Mouse (Mus musculus): ENCODE measurements around the gene Spindoc.
"Not testable (repeated sequence)": the region's sequence is repeated elsewhere in the genome, so short reads cannot be mapped to it uniquely, and the experiment has no call there.

The Spindoc gene

GRCm38 (mm10) chr19:7398898-7399297 is 16.1 kb upstream of the Spindoc start:
- DNase-seq, result not testable (repeated sequence)

- DNase-seq, result peak; percentile 46
These were observed 14.4 kb upstream of the Spindoc start for GRCm38 (mm10) chr19:7396867-7397826.

GRCm38 (mm10) chr19:7388488-7388887 is 5.7 kb upstream of the Spindoc start:
- DNase-seq, result no peak

DNA sequence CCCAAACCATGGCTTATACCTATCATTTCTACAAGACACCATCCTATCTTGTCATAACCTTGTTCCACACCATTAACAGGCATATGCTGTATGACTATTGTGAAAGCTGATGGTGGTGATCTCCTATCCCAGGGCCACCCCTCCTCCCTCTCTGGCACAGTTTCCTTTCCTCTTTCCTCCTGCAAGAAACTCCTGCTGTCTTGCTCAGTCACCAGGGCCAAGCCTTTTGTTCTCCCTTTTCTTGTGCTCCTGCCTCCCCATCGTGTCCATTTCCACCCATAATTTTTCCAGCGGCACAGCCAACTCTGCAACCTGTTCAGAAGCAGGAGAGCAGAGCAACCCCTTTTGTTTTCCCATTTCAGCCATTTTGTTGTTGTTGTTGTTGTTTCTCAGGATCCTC is 3.2 kb upstream of the Spindoc start:
- DNase-seq, result no peak

GRCm38 (mm10) chr19:7382248-7382902 is 419 bp downstream of the Spindoc start:
- DNase-seq, result peak; percentile 86

DNA sequence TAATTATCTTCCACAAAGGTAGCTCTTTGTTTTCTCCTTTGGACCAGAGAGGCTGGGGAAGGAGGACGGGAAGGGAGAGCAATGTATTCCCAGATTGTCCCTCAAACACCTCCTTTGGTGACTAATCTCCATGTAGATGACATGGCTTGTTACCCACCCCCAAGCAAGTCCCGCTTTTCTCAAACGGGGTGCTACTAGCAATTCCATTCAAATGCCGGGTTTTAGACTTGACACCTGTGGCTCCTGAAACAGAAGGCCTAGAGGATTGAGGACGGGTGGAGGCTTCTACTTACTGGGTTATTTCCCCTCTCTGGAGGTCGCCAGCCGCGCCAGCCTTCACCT is 917 bp downstream of the Spindoc start:
- DNase-seq, result no peak

DNA sequence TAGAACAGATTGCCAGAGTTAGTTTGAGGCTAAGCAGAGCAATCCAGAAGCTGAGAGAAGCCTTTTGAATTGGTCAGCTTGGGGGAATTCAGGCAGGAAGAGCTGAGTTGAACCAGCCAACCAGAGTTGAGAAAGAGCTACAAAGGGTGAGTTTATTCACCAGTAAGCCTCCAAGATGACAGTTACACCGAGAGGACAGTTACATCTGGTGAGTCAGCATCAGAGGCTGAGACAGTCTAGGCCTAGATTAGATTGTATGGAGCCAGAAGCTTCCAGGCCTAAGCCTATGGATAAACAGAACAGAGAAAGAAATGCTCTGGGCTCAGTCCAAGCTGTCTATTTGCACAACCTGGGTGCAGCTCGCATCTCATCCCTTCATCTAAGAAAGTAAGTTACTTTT is 5.2 kb downstream of the Spindoc start:
- DNase-seq, result no peak

DNA sequence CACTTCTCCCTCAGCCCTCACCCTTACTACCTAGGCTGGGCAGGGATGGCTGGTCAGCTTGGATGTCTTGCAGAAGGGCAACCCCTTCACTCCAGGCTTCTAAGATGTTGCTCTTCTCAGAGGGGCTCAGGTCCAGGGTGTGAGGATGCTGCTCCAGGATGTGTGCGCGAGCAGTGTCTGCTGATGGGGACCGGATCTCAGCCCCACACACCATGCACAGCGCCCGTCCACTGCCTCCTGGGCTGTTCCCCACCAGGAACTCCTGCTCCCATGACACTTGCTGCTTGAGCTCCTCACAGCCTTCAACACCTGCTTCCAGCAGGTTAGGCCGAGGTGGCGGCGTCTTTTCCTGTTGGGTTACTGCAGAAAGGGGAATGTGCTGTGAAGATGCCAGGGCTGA is 8.3 kb downstream of the Spindoc start:
- no peak for DNase-seq

DNA sequence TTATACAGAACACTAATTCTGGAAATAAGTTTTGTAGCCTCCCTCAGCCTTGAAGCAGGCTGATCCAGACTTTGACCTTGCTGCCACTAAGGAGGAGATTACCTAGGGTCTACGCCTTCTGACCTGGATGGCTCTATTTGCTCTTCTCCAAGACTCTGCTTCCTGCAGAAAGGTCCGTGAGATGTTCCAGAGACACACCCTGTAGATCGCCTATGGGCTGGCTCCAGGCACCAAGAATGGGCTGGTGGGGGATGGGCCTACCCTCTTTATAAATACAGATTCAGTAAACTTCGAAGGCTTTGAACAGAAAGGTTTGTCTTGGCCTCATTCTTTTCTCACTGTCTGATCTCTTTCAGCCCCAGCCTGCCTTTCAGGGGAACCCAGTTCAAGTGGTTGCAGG is 13.3 kb downstream of the Spindoc start:
- DNase-seq, result not testable (repeated sequence)

DNA sequence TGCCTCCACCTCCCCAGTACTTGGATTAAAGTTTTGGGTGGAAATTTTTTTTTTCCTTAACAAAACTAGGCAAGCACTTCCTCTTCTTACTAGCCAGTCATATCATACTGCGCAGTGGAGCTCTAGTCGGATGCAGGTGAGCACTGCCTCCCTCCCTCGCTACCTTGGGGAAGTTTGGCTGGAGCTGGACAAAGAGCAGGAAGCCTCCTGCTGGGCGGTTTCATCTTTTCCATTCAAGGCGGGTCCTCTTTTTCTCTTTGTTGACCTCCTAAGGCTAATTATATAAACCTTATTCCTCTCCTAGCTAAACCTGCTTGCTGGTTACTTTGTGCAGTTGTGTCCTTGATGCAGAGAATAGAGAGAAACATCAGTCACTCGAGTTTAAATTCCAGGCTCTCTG is 29.2 kb downstream of the Spindoc start:
- DNase-seq, result no peak

- DNase-seq, result no peak
These were observed 29.8 kb downstream of the Spindoc start for GRCm38 (mm10) chr19:7352809-7353495.

DNA sequence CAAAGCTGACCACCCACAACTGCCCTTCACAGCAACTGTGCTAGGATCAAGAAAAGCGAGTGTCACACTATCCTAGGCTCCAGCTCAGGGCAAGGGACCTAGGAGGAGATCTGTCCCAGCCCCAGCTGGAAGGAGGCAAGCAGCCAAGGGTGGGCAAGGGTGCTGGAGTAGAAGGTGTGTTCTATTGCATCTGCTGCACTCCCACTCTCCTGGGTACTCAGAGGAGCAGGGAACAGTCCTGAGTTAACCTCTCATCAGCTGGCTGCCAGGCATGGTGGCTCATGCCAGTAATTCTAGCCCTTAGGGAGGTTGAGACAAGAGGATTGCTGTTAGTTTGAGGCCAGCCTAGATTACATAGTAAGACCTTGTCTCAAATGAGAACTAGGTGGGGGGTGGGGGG is 32.8 kb downstream of the Spindoc start:
- no peak for DNase-seq

- peak; percentile 76 for DNase-seq
These were observed 37.5 kb downstream of the Spindoc start for GRCm38 (mm10) chr19:7345235-7345755.

DNA sequence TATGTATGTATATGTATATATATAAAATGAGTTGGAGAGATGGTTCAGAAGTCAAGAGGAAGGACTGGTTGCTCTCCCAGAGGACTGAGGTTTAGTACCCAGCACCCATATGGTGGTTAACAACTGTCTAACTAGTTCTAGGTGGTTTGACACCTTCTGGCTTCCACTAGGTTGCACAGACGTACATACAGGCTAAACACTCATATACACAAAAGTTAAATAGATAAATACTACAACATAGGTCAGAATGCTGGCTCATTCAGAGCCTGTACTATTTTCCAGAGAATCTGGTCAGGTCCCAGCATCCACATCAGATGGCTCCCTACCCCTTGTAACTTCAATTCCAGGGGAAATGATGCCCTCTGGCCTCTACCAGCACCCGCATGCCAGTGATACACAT is 40.1 kb downstream of the Spindoc start:
- no peak for DNase-seq

DNA sequence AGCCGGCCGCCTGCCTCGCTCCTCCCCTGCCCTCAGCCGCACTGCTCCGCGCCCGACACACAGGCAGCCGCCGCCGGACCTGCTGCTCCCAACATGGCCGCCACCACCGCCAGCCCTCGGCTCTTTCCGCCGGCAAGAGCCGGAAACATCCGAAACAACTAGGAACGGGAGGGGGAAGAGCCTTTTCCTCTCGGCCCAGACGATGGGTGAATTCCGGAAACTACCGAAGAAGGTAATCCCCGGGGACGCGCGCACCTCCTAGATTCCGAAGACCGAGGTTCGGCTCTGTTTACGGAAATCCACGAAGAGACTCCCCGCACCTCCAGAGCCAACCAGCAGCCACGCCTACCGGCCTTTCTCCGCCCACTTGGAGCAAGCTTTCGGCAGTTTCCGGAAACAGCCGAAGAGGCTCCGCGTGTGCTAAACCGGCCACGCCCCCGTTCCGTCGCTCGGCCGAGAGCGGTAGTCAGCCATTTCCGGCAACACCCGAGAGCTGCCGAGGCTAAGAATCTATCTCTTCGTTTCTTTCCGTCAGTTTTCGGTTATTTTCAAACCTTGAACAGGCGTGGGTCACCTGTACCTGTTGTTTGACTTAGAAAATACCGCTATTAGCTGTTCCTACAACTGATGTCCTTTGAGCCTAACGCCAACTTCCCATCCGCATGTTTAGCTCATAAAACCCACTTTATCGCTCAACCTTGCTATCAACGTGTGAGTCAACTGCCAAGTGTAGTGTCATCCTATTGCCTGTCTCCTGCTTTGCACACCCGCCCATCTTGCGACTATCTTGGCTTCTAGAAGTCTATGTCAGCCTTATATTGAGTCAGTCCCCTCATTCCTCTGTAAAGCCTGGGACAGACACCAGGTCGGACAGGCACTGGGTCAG is 41.0 kb downstream of the Spindoc start, which contains the start of gene Mark2:
TSS of gene Mark2 (minus strand) at position 349 of the 886 bp plus-strand sequence.
- peak; percentile 100 for DNase-seq

DNA sequence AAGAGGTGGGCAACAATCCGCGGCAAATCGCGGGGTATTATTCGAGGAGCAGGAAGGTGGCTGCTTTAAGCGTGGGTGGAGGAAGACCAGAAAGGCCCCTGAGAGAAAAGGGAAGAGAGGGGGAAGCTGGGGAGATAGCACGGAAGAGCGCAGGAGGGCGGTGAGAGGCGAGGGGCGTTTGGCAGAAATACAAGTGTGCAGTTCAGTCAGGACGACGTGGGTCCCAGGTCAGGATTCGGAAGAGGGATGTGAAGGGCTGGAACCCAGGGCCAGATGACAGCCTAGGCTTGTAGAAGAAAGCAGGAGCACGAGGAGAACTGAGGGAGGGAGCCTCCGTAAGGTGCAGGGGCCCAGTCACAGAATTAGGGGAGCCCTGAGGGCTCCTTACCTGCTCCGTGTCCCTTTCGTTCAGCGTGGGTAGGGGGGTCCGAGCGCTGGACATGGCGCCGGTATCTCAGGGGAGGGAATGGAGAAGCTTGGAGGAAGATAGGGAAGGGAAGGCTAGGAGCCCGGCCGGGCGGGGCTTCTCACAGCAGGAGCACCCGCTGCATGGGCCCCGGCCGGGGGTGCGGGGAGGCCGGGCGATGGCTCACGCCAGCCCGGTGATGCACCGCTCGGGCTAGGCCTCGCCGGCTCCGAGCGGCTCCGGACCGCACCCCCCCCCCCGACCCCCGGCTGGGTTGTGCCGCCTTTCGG is 41.9 kb downstream of the Spindoc start:
- peak; percentile 55 for DNase-seq

- peak; percentile 25 for DNase-seq
These were observed 42.4 kb downstream of the Spindoc start for GRCm38 (mm10) chr19:7340371-7340779.

DNA sequence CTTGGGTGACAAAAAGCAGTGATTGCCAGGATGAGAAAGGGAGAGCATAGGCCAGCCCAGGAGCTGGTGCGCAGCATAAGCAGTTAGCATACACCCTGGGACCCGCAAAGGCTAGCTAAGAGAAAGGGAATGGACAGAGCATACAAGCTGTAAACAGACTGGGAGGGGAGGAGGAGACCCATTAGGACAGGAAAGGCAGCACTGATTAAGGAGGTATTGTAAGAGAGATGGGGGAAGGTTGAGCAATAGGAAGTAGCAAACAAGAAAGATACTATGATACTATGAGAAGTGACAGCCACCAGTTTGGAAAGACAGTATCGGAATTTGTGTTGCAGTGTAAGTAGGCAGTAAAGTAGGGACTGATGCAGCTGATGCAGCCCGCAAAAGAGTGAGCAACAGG is 42.9 kb downstream of the Spindoc start:
- DNase-seq, result peak; percentile 14

DNA sequence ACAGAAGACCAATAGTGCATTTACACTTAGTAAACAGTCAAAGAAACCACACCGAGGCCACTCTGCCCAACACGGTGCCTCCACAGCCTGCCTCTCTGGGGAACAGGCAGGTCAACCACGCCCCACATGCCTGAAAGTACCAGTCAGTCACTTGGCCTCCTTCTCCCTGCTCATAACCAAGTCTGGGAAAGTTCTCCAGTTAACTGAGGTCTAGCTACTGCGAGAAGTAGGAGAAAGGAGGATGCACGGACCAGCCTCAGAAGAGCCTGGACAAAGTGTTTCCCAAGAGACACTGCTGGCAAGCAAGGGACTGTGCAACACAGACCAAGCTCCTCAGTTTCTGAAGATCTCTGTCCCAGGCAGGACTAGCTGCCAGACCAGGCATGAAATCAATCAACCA is 43.8 kb downstream of the Spindoc start:
- peak; percentile 22 for DNase-seq

GRCm38 (mm10) chr19:7337781-7338342 is 44.9 kb downstream of the Spindoc start:
- no peak for DNase-seq

DNA sequence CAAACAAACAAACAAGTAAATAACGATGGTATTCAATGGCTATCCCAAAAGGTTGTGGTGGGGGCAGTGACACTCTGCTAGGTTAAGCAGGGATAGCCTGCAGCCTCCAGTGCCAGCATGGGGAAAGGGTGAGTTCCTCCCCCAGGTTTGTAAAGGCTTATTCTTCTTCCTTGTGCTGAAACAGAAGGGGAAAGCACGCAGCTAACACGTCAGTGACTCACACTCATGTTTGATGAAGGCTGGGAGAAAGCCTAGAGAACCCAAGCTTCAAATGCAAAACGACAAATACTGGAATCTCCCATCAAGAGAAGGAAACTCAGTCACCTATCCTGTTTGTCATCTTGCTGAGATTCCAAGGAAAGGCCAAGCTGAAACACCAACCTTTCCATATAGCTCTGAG is 47.1 kb downstream of the Spindoc start:
- DNase-seq, result no peak
